Mouse (Mus musculus): ENCODE results near the gene Sgsm3. TPM values are rescaled to one million over a fixed set of nuclear protein-coding genes. Genes with fewer than 3 reads are reported as not detected.
A peak's percentile ranks its signal among the peaks of the same experiment; 100 is the strongest.
"Not testable (repeated sequence)": the region's sequence is repeated elsewhere in the genome, so short reads cannot be mapped to it uniquely, and the experiment has no call there.

The Sgsm3 gene
- polyA plus RNA-seq (2012) = 0.52 and 0.66 TPM in 2 replicates

- peak within 1 kb of the TSS; percentile 85 for H3K4me3 ChIP-seq (replicated peaks)
- H3K27me3 ChIP-seq (ENCODE audit: control insufficient read depth) = no peaks in the 10 kb centered on the region
- H3K36me3 ChIP-seq (ENCODE audit: control insufficient read depth) = no peaks in the 10 kb centered on the region
- TF ChIP-seq GATA1 (IDR thresholded peaks at IDR 0.05; ENCODE audit: low read length) (no peak), TAL1 (IDR thresholded peaks at IDR 0.05; ENCODE audit: low read length) (no peak)
- H3K4me1 ChIP-seq (ENCODE audit: control insufficient read depth) = peaks cover 44% of the 10 kb centered on the region
- no peaks in the 10 kb centered on the region for H3K9me3 ChIP-seq (ENCODE audit: control insufficient read depth, low read length)
Observed at GRCm38 (mm10) chr15:80977620-80978334, at the start of gene Sgsm3. TSS of gene Sgsm3 (plus strand) at chr15:80977765.

- Histone ChIP-seq H3K9me3 (ENCODE audit: control insufficient read depth, low read length) (no peaks in the 10 kb centered on the region), H3K27me3 (ENCODE audit: control insufficient read depth) (no peaks in the 10 kb centered on the region; the same call in 1 of the 2 replicates), H3K4me3 (replicated peaks) (no peak overlapping the region), H3K4me1 (ENCODE audit: control insufficient read depth) (peaks cover 9% of the 10 kb centered on the region), H3K36me3 (ENCODE audit: control insufficient read depth) (peaks cover 90% of the 10 kb centered on the region)
- no peak for TF ChIP-seq TAL1 (IDR thresholded peaks at IDR 0.05; ENCODE audit: low read length)
- TF ChIP-seq GATA1 (IDR thresholded peaks at IDR 0.05; ENCODE audit: low read length) = no peak
Observed at GRCm38 (mm10) chr15:80928811-80929355, 48.7 kb upstream of the Sgsm3 start.

GRCm38 (mm10) chr15:80930048-80930571, 47.5 kb upstream of the Sgsm3 start:
- H3K27me3 ChIP-seq (ENCODE audit: control insufficient read depth) = no peaks in the 10 kb centered on the region; the same call in 1 of the 2 replicates
- H3K36me3 ChIP-seq (ENCODE audit: control insufficient read depth) = peaks cover 90% of the 10 kb centered on the region
- H3K9me3 ChIP-seq (ENCODE audit: control insufficient read depth, low read length) = no peaks in the 10 kb centered on the region
- TF ChIP-seq TAL1 (IDR thresholded peaks at IDR 0.05; ENCODE audit: low read length) (no peak), GATA1 (IDR thresholded peaks at IDR 0.05; ENCODE audit: low read length) (no peak)
- no peak overlapping the region for H3K4me3 ChIP-seq (replicated peaks)
- peaks cover 9% of the 10 kb centered on the region for H3K4me1 ChIP-seq (ENCODE audit: control insufficient read depth)

GRCm38 (mm10) chr15:80930676-80931320, 46.8 kb upstream of the Sgsm3 start:
- H3K9me3 ChIP-seq (ENCODE audit: control insufficient read depth, low read length); H3K4me3 ChIP-seq (replicated peaks); H3K27me3 ChIP-seq (ENCODE audit: control insufficient read depth); H3K4me1 ChIP-seq (ENCODE audit: control insufficient read depth): not testable (repeated sequence)
- H3K36me3 ChIP-seq (ENCODE audit: control insufficient read depth) = peaks cover 92% of the 10 kb centered on the region

- H3K9me3 ChIP-seq (ENCODE audit: control insufficient read depth, low read length) = no peaks in the 10 kb centered on the region
- H3K27me3 ChIP-seq (ENCODE audit: control insufficient read depth) = no peaks in the 10 kb centered on the region; the same call in 1 of the 2 replicates
- no peak for TF ChIP-seq TAL1 (IDR thresholded peaks at IDR 0.05; ENCODE audit: low read length)
- TF ChIP-seq GATA1 (IDR thresholded peaks at IDR 0.05; ENCODE audit: low read length) = no peak
- H3K4me3 ChIP-seq (replicated peaks) = no peak overlapping the region
- peaks cover 9% of the 10 kb centered on the region for H3K4me1 ChIP-seq (ENCODE audit: control insufficient read depth)
- peaks cover 92% of the 10 kb centered on the region for H3K36me3 ChIP-seq (ENCODE audit: control insufficient read depth)
Observed at GRCm38 (mm10) chr15:80931345-80931960, 46.1 kb upstream of the Sgsm3 start.

GRCm38 (mm10) chr15:80934841-80935240, 42.7 kb upstream of the Sgsm3 start:
- Histone ChIP-seq H3K9me3 (ENCODE audit: control insufficient read depth, low read length) (no peaks in the 10 kb centered on the region), H3K4me3 (replicated peaks) (no peak overlapping the region), H3K27me3 (ENCODE audit: control insufficient read depth) (no peaks in the 10 kb centered on the region), H3K4me1 (ENCODE audit: control insufficient read depth) (peaks cover 3% of the 10 kb centered on the region), H3K36me3 (ENCODE audit: control insufficient read depth) (peaks cover 90% of the 10 kb centered on the region)
- TF ChIP-seq GATA1 (IDR thresholded peaks at IDR 0.05; ENCODE audit: low read length) (no peak), TAL1 (IDR thresholded peaks at IDR 0.05; ENCODE audit: low read length) (no peak)

- H3K4me3 ChIP-seq (replicated peaks) = no peak overlapping the region
- TF ChIP-seq TAL1 (IDR thresholded peaks at IDR 0.05; ENCODE audit: low read length) = no peak
- no peak for TF ChIP-seq GATA1 (IDR thresholded peaks at IDR 0.05; ENCODE audit: low read length)
- no peaks in the 10 kb centered on the region for H3K9me3 ChIP-seq (ENCODE audit: control insufficient read depth, low read length)
- H3K27me3 ChIP-seq (ENCODE audit: control insufficient read depth) = no peaks in the 10 kb centered on the region
- peaks cover 86% of the 10 kb centered on the region for H3K36me3 ChIP-seq (ENCODE audit: control insufficient read depth)
- H3K4me1 ChIP-seq (ENCODE audit: control insufficient read depth) = no peaks in the 10 kb centered on the region; the same call in 1 of the 2 replicates
Observed at GRCm38 (mm10) chr15:80936686-80937085, 40.9 kb upstream of the Sgsm3 start.

GRCm38 (mm10) chr15:80938615-80939014, 39.0 kb upstream of the Sgsm3 start:
- Histone ChIP-seq H3K4me1 (ENCODE audit: control insufficient read depth) (no peaks in the 10 kb centered on the region; the same call in 1 of the 2 replicates), H3K9me3 (ENCODE audit: control insufficient read depth, low read length) (no peaks in the 10 kb centered on the region), H3K4me3 (replicated peaks) (no peak overlapping the region), H3K27me3 (ENCODE audit: control insufficient read depth) (no peaks in the 10 kb centered on the region), H3K36me3 (ENCODE audit: control insufficient read depth) (peaks cover 82% of the 10 kb centered on the region)
- TF ChIP-seq TAL1 (IDR thresholded peaks at IDR 0.05; ENCODE audit: low read length) (no peak), GATA1 (IDR thresholded peaks at IDR 0.05; ENCODE audit: low read length) (no peak)

GRCm38 (mm10) chr15:80939401-80939800, 38.2 kb upstream of the Sgsm3 start:
- Histone ChIP-seq H3K9me3 (ENCODE audit: control insufficient read depth, low read length) (no peaks in the 10 kb centered on the region), H3K4me1 (ENCODE audit: control insufficient read depth) (no peaks in the 10 kb centered on the region; the same call in 1 of the 2 replicates), H3K27me3 (ENCODE audit: control insufficient read depth) (no peaks in the 10 kb centered on the region), H3K36me3 (ENCODE audit: control insufficient read depth) (peaks cover 74% of the 10 kb centered on the region), H3K4me3 (replicated peaks) (no peak overlapping the region)
- no peak for TF ChIP-seq GATA1 (IDR thresholded peaks at IDR 0.05; ENCODE audit: low read length)
